Mouse (Mus musculus) midbrain, postnatal 0 days (tissue): ENCODE measurements around the gene Pf4. TPM values are rescaled to one million over a fixed set of nuclear protein-coding genes. Genes with fewer than 3 reads are reported as not detected.
A peak's percentile ranks its signal among the peaks of the same experiment; 100 is the strongest.

Experiments
- ATAC-seq: fragments of 200-750 bp; cut with Nextera tagmentation; 2 replicates; pipeline ENCODE4 v1.8.0; 2017; ENCODE audit warnings: moderate number of reproducible peaks, mild to moderate bottlenecking, moderate TSS enrichment, moderate library complexity; ENCODE audit not compliant: low FRiP score
- DNase-seq: peaks from one replicate; pipeline ENCODE4 v3.0.0-alpha.2; 2015; ENCODE audit warnings: low spot score
- H3K27ac ChIP-seq: fragments of 300-500 bp; sonication (generic); 2 replicates; pipeline ENCODE4 v1.5.1; 2014; ENCODE audit warnings: low read depth, mild to moderate bottlenecking, low read length, mixed read lengths
- H3K27me3 ChIP-seq: fragments of 300-500 bp; sonication (generic); 2 replicates; pipeline ENCODE4 v1.6.1; 2014; ENCODE audit warnings: low read length, control low read depth, mixed read lengths; ENCODE audit not compliant: insufficient read depth
- H3K36me3 ChIP-seq: fragments of 300-500 bp; sonication (generic); 2 replicates; pipeline ENCODE4 v1.6.1; 2014; ENCODE audit warnings: low read length, control low read depth, mixed read lengths; ENCODE audit not compliant: insufficient read depth
- H3K4me1 ChIP-seq: fragments of 300-500 bp; sonication (generic); 2 replicates; pipeline ENCODE4 v1.6.1; 2014; ENCODE audit warnings: mild to moderate bottlenecking, control low read depth, antibody characterized with exemption, low read length, mixed read lengths; ENCODE audit not compliant: insufficient read depth
- H3K4me2 ChIP-seq: fragments of 300-500 bp; sonication (generic); 2 replicates; pipeline ENCODE4 v1.6.1; 2014; ENCODE audit warnings: low read depth, mild to moderate bottlenecking, low read length, mixed read lengths; ENCODE audit not compliant: poor library complexity, severe bottlenecking
- H3K4me3 ChIP-seq: fragments of 300-500 bp; sonication (generic); 2 replicates; pipeline ENCODE4 v1.5.1; 2014; ENCODE audit warnings: low read depth, mild to moderate bottlenecking, low read length, moderate library complexity
- H3K9ac ChIP-seq: fragments of 300-500 bp; sonication (generic); replicated peaks from 2 replicates; pipeline ENCODE4 v1.6.1; 2014; ENCODE audit warnings: mild to moderate bottlenecking, low read length, moderate library complexity, mixed read lengths; ENCODE audit not compliant: poor library complexity, severe bottlenecking
- H3K9me3 ChIP-seq: fragments of 300-500 bp; sonication (generic); 2 replicates; pipeline ENCODE4 v1.6.1; 2016; ENCODE audit warnings: low read length, control low read depth
- CTCF ChIP-seq: IDR thresholded peaks from 2 replicates; pipeline ENCODE4 v1.5.1; 2016; ENCODE audit warnings: antibody characterized with exemption, mild to moderate bottlenecking
- WGBS: fragments of 180-500 bp; shearing (Covaris S2); extraction: QIAGEN DNeasy Blood & Tissue Kit; methylation state at CpG from one replicate; pipeline ENCODE4 v1.1.7; 2014; 5-methylcytosine and 5-hydroxymethylcytosine counted together
- polyA plus RNA-seq: library from polyadenylated mRNA; unstranded; fragments of >200 nt; fragmentation: Nextera tagmentation; extraction: Ambion mirVana; gene quantifications from 2 replicates; pipeline ENCODE4 v1.2.1, GENCODE M21; 2015
- total RNA-seq: library from RNA; depleted of rRNA; stranded (reverse); fragments of >200 nt; gene quantifications from 2 replicates; pipeline ENCODE4 v1.2.3, GENCODE M21; 2014

The Pf4 gene
- total and polyA plus RNA-seq, 2 experiments from 2014 or later, result 32.1 to 60.6 TPM

DNA sequence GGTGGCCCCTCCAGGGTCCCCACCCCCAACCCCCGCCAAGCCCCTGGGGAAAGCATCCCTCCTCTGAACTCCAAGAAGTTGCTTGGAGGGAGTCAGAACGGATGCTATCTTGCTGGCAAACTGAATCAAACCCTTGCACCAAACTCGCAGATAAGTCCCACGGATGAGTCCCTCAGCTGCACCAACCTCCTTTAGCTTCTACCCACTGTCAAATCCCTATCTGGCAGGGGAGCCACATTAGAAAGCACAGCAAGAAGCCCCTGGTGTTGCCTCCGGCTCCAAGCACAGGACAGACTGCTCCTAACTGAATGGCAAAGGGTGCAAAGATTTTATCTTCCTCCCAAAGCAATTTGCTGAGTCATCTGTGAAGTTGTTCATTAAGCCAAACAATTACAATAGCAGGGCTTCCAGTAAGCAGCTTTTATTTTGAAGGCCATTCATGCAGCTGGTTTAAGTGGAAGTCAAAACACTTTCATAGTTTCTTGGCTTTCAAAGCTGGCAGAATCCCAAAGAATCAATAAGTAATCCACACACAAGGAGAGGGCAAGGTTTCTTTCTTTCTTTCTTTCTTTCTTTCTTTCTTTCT lies 14.1 kb upstream of the Pf4 start:
- 39% methylated on average over 5 of the region's 5 CpGs for WGBS
- Histone ChIP-seq H3K9me3 (no peaks in the 10 kb centered on the region), H3K4me3 (no peak overlapping the region), H3K36me3 (no peaks in the 10 kb centered on the region), H3K27me3 (no peaks in the 10 kb centered on the region), H3K27ac (no peak overlapping the region), H3K4me2 (no peak overlapping the region), H3K9ac (no peak overlapping the region), H3K4me1 (peaks cover 3% of the 10 kb centered on the region; the same call in 1 of the 2 replicates)
- ATAC-seq (no peak), DNase-seq (peak; percentile 49)
- no peak for TF ChIP-seq CTCF

DNA sequence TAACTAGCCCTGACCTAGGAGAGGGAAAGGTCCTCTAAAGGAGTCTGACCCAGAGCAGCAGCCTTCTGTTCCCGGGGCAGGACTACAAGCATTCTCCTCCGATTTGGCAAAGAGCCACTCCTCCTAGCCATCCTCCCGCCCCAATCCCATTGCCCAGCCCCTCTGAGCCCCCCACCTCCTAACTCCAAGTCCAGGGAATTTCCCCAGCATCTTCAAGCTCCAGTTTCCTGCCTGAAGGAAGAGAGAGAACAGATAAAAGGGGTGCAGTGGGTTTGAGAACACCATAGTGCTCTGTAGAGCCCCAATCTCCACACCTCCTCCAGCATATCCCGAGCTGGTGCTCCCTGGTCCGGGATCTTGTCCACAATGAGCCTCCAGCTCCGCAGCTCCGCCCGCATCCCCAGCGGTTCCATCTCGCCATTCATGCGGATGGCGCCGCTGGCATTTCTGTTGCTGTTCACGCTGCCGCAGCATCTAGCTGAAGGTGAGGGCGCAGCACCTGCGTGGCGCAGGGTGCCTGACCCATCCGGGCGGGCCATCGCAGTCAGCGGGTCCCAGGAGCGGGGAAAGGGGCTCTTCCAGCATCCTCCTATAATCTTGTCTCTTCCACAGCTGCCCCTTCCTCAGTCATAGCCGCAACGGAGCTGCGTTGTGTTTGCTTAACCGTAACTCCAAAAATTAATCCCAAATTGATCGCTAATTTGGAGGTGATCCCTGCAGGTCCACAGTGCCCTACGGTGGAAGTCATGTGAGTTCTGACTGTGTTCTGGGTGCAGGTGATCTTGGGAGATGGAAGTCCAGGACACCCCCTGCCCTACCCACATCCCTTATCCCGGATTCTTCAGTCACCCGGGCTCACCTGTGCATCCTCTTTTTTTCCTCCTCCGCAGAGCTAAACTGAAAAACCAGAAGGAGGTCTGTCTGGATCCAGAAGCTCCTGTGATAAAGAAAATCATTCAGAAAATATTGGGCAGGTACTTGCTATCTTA lies 12.9 kb upstream of the Pf4 start, which contains the start of gene Cxcl5:
Gene Cxcl5, plus strand, starts transcription at position 284 of the 989 bp plus-strand sequence.
- Histone ChIP-seq H3K36me3 (no peaks in the 10 kb centered on the region), H3K4me3 (peak within 1 kb of the TSS; percentile 66), H3K4me2 (peak within 1 kb of the TSS; percentile 93), H3K9ac (peak within 1 kb of the TSS; percentile 68), H3K4me1 (peaks cover 3% of the 10 kb centered on the region; the same call in 1 of the 2 replicates), H3K9me3 (no peaks in the 10 kb centered on the region), H3K27me3 (no peaks in the 10 kb centered on the region), H3K27ac (no peak within 1 kb of the TSS)
- ATAC-seq (peak; percentile 75), DNase-seq (peak; percentile 39)
- no peak for TF ChIP-seq CTCF
- 2% methylated on average over 32 of the region's 32 CpGs for WGBS

GRCm38 (mm10) chr5:90760303-90760702 lies 11.9 kb upstream of the Pf4 start:
- H3K4me1 ChIP-seq, result peaks cover 3% of the 10 kb centered on the region; the same call in 1 of the 2 replicates
- H3K4me2 ChIP-seq, result no peak overlapping the region
- no peak overlapping the region for H3K27ac ChIP-seq
- no peak for TF ChIP-seq CTCF
- H3K9me3 ChIP-seq, result no peaks in the 10 kb centered on the region
- H3K27me3 ChIP-seq, result no peaks in the 10 kb centered on the region
- no peak overlapping the region for H3K9ac ChIP-seq
- no peaks in the 10 kb centered on the region for H3K36me3 ChIP-seq
- no peak overlapping the region for H3K4me3 ChIP-seq
- ATAC-seq, result no peak
- no peak for DNase-seq
- WGBS, result 36% methylated on average over 4 of the region's 4 CpGs

DNA sequence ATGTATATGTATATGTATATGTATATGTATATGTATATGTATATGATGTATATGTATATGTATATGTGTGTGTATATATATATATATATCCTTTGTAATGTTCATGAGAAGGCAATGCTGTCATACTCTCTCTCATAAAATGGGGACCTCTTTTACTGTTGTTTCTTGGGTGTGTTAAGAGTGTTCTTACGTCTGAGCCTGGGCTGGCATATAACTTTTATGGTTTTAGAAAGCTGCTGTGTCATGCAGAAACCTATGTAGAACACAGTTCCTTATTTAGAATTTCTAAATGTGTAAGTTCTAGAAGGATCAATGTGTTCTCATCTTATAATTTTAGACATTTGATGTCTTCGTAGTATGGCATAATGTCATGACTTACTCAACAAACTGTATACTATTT lies 11.4 kb upstream of the Pf4 start:
- Histone ChIP-seq H3K9me3 (no peaks in the 10 kb centered on the region), H3K27ac (no peak overlapping the region), H3K4me1 (peaks cover 3% of the 10 kb centered on the region; the same call in 1 of the 2 replicates), H3K27me3 (no peaks in the 10 kb centered on the region), H3K4me2 (no peak overlapping the region), H3K9ac (no peak overlapping the region), H3K4me3 (no peak overlapping the region), H3K36me3 (no peaks in the 10 kb centered on the region)
- 89% methylated on average over 2 of the region's 2 CpGs for WGBS
- TF ChIP-seq CTCF, result no peak
- DNase-seq, result no peak
- ATAC-seq, result no peak

GRCm38 (mm10) chr5:90761834-90762233 lies 10.4 kb upstream of the Pf4 start:
- WGBS, result 89% methylated on average over 3 of the region's 3 CpGs
- no peak for ATAC-seq
- no peak for TF ChIP-seq CTCF

More at GRCm38 (mm10) chr5:90761834-90762233, 10.4 kb upstream of the Pf4 start:
- Histone ChIP-seq H3K4me1 (peaks cover 3% of the 10 kb centered on the region; the same call in 1 of the 2 replicates), H3K27me3 (no peaks in the 10 kb centered on the region), H3K9ac (no peak overlapping the region), H3K4me2 (no peak overlapping the region), H3K4me3 (no peak overlapping the region), H3K36me3 (no peaks in the 10 kb centered on the region), H3K9me3 (no peaks in the 10 kb centered on the region), H3K27ac (no peak overlapping the region)
- DNase-seq, result no peak
